In the genomic region with DNA sequence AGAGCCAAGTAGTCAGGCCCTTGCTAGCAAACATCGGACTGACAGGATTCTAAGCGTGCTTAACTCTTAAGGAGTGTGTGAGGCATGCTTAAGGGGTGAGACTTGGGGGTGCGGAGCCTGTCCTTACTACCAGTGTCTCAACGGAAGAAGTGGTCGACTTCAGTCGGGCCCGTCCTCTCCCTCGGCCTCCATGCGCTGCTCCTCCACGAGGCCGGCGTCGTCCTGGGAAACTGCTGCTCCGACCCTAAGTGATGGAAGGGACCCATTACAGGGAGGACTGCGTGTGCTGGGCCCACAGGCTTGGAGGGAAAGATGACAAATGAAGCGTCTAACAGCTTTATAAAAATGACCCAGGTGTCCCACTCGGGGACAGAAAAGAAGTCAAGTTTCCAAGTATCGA, we compare ENCODE assay signal across 19 mouse cellular contexts. TPM values are rescaled to one million over a fixed set of nuclear protein-coding genes. Genes with fewer than 3 reads are reported as not detected.
A peak's percentile ranks its signal among the peaks of the same experiment; 100 is the strongest.
DNase-seq lines count a peak whose midpoint lies in the region; ATAC-seq and TF ChIP-seq lines count a peak whose summit lies in the region.
"Had no signal": no experiment of that assay in that cellular context is flagged by ENCODE, and none has a peak within 500 bp of the region (broad histone marks: within the 10 kb centered on the region; RNA-seq: fewer than 3 reads in every experiment).

No protein-coding gene starts in this region.

- DNase-seq in forebrain, embryonic 11.5 days (ENCODE audit: low spot score), result peak; percentile 52
- DNase-seq in forebrain, postnatal 0 days, result no peak
- DNase-seq: adrenal gland, adult 2 months; adrenal gland, adult 8-10 months; adrenal gland, postnatal 10 days; adrenal gland, postnatal 14 days; adrenal gland, postnatal 25 days; adrenal gland, postnatal 36 days; B cell, adult 2 months; cerebellum, adult 11 months; cerebellum, adult 11-12 months; cerebellum, adult 18-20 months; cerebellum, adult 2 months had no signal

- H3K4me2 ChIP-seq in forebrain, embryonic 11.5 days (ENCODE audit: low read depth, low read length, severe bottlenecking), result no peak overlapping the region
- no peak overlapping the region for H3K4me2 ChIP-seq in forebrain, postnatal 0 days (ENCODE audit: low read depth)

- no peak overlapping the region for H3K27ac ChIP-seq in forebrain, embryonic 11.5 days (ENCODE audit: low read depth, low read length)
- H3K27ac ChIP-seq in forebrain, postnatal 0 days (ENCODE audit: low read depth, low read length), result no peak overlapping the region

- H3K27me3 ChIP-seq in forebrain, embryonic 11.5 days (ENCODE audit: control insufficient read depth, insufficient read depth, low read length), result no peaks in the 10 kb centered on the region
- H3K27me3 ChIP-seq in forebrain, postnatal 0 days (ENCODE audit: insufficient read depth, low read length), result no peaks in the 10 kb centered on the region
- H3K27me3 ChIP-seq: CH12.LX, Patski had no signal

- ATAC-seq in forebrain, embryonic 11.5 days (replicated peaks; ENCODE audit: low FRiP score), result no peak
- no peak for ATAC-seq in forebrain, postnatal 0 days
- ATAC-seq: activated CD4-positive, CD25-positive, alpha-beta regulatory T cell, adult 4 months; CD4-positive, CD25-positive, alpha-beta regulatory T cell, adult 4 months; Patski had no signal

- H3K4me3 ChIP-seq in forebrain, embryonic 11.5 days (ENCODE audit: low read depth, low read length), result no peak overlapping the region
- no peak overlapping the region for H3K4me3 ChIP-seq in forebrain, postnatal 0 days (ENCODE audit: low read depth, low read length)

- 96% methylated on average over 18 of the region's 18 CpGs for WGBS in forebrain, embryonic 11.5 days
- WGBS in forebrain, postnatal 0 days, result 95% methylated on average over 18 of the region's 18 CpGs

- TF ChIP-seq CTCF in forebrain, postnatal 0 days (IDR thresholded peaks at IDR 0.05; ENCODE audit: low read depth), result no peak

- H3K9ac ChIP-seq in forebrain, embryonic 11.5 days (ENCODE audit: low read length), result no peak overlapping the region
- no peak overlapping the region for H3K9ac ChIP-seq in forebrain, postnatal 0 days

- peaks cover 40% of the 10 kb centered on the region for H3K36me3 ChIP-seq in forebrain, embryonic 11.5 days (ENCODE audit: control insufficient read depth, insufficient read depth, low read length)
- peaks cover 97% of the 10 kb centered on the region for H3K36me3 ChIP-seq in forebrain, postnatal 0 days (ENCODE audit: insufficient read depth)

- H3K9me3 ChIP-seq in forebrain, embryonic 11.5 days (ENCODE audit: control insufficient read depth, low read length), result no peaks in the 10 kb centered on the region
- H3K9me3 ChIP-seq in forebrain, postnatal 0 days (ENCODE audit: low read length), result no peaks in the 10 kb centered on the region
- H3K9me3 ChIP-seq: G1E had no signal

- H3K4me1 ChIP-seq in forebrain, embryonic 11.5 days (replicated peaks; ENCODE audit: control insufficient read depth, insufficient read depth, low read length), result no peaks in the 10 kb centered on the region
- H3K4me1 ChIP-seq in forebrain, postnatal 0 days (ENCODE audit: insufficient read depth), result no peaks in the 10 kb centered on the region

RNA-seq across cellular contexts. Expression of gene Kmt2d, which starts 10.1 kb away (rescaled TPM):
- polyA plus RNA-seq in forebrain, embryonic 11.5 days (2014; fragmentation: Nextera tagmentation; extraction: Ambion mirVana), result 20.1 and 20.6 TPM in 2 replicates
- 22.7 and 25.8 TPM in 2 replicates for total RNA-seq in forebrain, postnatal 0 days (2014; rRNA removed)
- 2.9 and 6.2 TPM in 2 replicates for polyA plus RNA-seq in forebrain, postnatal 0 days (2015; fragmentation: Nextera tagmentation; extraction: Ambion mirVana)

RNA-seq across cellular contexts. Expression of gene Prkag1, which starts 29.6 kb away (rescaled TPM):
- polyA plus RNA-seq in forebrain, embryonic 11.5 days (2014; fragmentation: Nextera tagmentation; extraction: Ambion mirVana), result 89.4 and 92.5 TPM in 2 replicates
- 46.5 and 48.3 TPM in 2 replicates for total RNA-seq in forebrain, postnatal 0 days (2014; rRNA removed)
- 55.0 and 58.4 TPM in 2 replicates for polyA plus RNA-seq in forebrain, postnatal 0 days (2015; fragmentation: Nextera tagmentation; extraction: Ambion mirVana)

RNA-seq across cellular contexts. Expression of gene Rhebl1, which starts 33.4 kb away (rescaled TPM):
- polyA plus RNA-seq in forebrain, embryonic 11.5 days (2014; fragmentation: Nextera tagmentation; extraction: Ambion mirVana), result 12.5 and 14.1 TPM in 2 replicates
- total RNA-seq in forebrain, postnatal 0 days (2014; rRNA removed), result 16.5 and 20.7 TPM in 2 replicates
- polyA plus RNA-seq in forebrain, postnatal 0 days (2015; fragmentation: Nextera tagmentation; extraction: Ambion mirVana), result 34.1 and 37.5 TPM in 2 replicates

RNA-seq across cellular contexts. Expression of gene Dhh, which starts 37.4 kb away (rescaled TPM):
- polyA plus RNA-seq in forebrain, embryonic 11.5 days (2014; fragmentation: Nextera tagmentation; extraction: Ambion mirVana), result 0.28 and 0.29 TPM in 2 replicates
- total RNA-seq in forebrain, postnatal 0 days (2014; rRNA removed), result 0.15 and 0.76 TPM in 2 replicates
- polyA plus RNA-seq in forebrain, postnatal 0 days (2015; fragmentation: Nextera tagmentation; extraction: Ambion mirVana), result 0.25 and 0.58 TPM in 2 replicates
- total RNA-seq: CH12.LX had no signal
- polyA plus RNA-seq: CD4-positive, CD25-positive, alpha-beta regulatory T cell, adult 4 months; G1E; Patski had no signal

RNA-seq across cellular contexts. Expression of gene Ddn, which starts 51.6 kb away (rescaled TPM):
- polyA plus RNA-seq in forebrain, embryonic 11.5 days (2014; fragmentation: Nextera tagmentation; extraction: Ambion mirVana), result not detected in 2 replicates
- 36.3 and 49.6 TPM in 2 replicates for total RNA-seq in forebrain, postnatal 0 days (2014; rRNA removed)
- polyA plus RNA-seq in forebrain, postnatal 0 days (2015; fragmentation: Nextera tagmentation; extraction: Ambion mirVana), result 2.2 TPM in 2 replicates
- total RNA-seq: adrenal gland, adult 18-20 months; adrenal gland, postnatal 14 days had no signal
- polyA plus RNA-seq: activated CD4-positive, CD25-positive, alpha-beta regulatory T cell, adult 4 months; CD4-positive, CD25-positive, alpha-beta regulatory T cell, adult 4 months; Patski had no signal
